Mouse (Mus musculus): ENCODE results near the gene Trim14.
A peak's percentile ranks its signal among the peaks of the same experiment; 100 is the strongest.

- TF ChIP-seq CTCF (IDR thresholded peaks at IDR 0.05; ENCODE audit: low read depth) (peak; percentile 90), EP300 (IDR thresholded peaks at IDR 0.05; ENCODE audit: low read depth) (no peak)
These were observed 38.6 kb downstream of the Trim14 start for GRCm38 (mm10) chr4:46497286-46497892.
